Mouse (Mus musculus) testis, adult 2 months (tissue): ENCODE results near the gene Fibp. TPM values are rescaled to one million over a fixed set of nuclear protein-coding genes. Genes with fewer than 3 reads are reported as not detected.
A peak's percentile ranks its signal among the peaks of the same experiment; 100 is the strongest.

Experiments used
- H3K27ac ChIP-seq: fragments of 200-500 bp; 2 replicates; pipeline ENCODE4 v1.5.1; 2012; ENCODE audit warnings: low read depth, low read length; ENCODE audit not compliant: control insufficient read depth, insufficient read depth
- H3K27me3 ChIP-seq: fragments of 200-500 bp; 2 replicates; pipeline ENCODE4 v1.6.1; 2012; ENCODE audit warnings: mild to moderate bottlenecking, low read length, moderate library complexity; ENCODE audit not compliant: control insufficient read depth, insufficient read depth
- H3K36me3 ChIP-seq: fragments of 200-500 bp; 2 replicates; pipeline ENCODE4 v1.6.1; 2012; ENCODE audit warnings: mild to moderate bottlenecking, low read length; ENCODE audit not compliant: control insufficient read depth, insufficient read depth
- H3K4me1 ChIP-seq: fragments of 200-500 bp; 2 replicates; pipeline ENCODE4 v1.6.1; 2012; ENCODE audit warnings: low read length; ENCODE audit not compliant: control insufficient read depth, insufficient read depth
- H3K4me3 ChIP-seq: fragments of 200-500 bp; 2 replicates; pipeline ENCODE4 v1.5.1; 2012; ENCODE audit warnings: low read depth, mild to moderate bottlenecking, low read length, moderate library complexity, mixed read lengths; ENCODE audit not compliant: control insufficient read depth
- CTCF ChIP-seq: fragments of 200-500 bp; IDR thresholded peaks from 2 replicates; pipeline ENCODE4 v1.5.1; 2012; ENCODE audit warnings: low read depth, mild to moderate bottlenecking, inconsistent platforms, low read length, moderate library complexity; ENCODE audit not compliant: control insufficient read depth, insufficient read depth, insufficient replicate concordance
- POLR2A ChIP-seq: fragments of 200-500 bp; IDR thresholded peaks from 2 replicates; pipeline ENCODE4 v1.6.1; 2012; ENCODE audit warnings: low read depth, mild to moderate bottlenecking, inconsistent platforms, low read length, moderate library complexity; ENCODE audit not compliant: control insufficient read depth
- polyA plus RNA-seq: library from polyadenylated mRNA; depleted of rRNA; stranded (reverse); fragments of >200 nt; gene quantifications from 2 replicates; pipeline ENCODE4 v1.2.3, GENCODE M21; 2012

The Fibp gene
- polyA plus RNA-seq, 1 experiment, result 71.3 TPM

DNA sequence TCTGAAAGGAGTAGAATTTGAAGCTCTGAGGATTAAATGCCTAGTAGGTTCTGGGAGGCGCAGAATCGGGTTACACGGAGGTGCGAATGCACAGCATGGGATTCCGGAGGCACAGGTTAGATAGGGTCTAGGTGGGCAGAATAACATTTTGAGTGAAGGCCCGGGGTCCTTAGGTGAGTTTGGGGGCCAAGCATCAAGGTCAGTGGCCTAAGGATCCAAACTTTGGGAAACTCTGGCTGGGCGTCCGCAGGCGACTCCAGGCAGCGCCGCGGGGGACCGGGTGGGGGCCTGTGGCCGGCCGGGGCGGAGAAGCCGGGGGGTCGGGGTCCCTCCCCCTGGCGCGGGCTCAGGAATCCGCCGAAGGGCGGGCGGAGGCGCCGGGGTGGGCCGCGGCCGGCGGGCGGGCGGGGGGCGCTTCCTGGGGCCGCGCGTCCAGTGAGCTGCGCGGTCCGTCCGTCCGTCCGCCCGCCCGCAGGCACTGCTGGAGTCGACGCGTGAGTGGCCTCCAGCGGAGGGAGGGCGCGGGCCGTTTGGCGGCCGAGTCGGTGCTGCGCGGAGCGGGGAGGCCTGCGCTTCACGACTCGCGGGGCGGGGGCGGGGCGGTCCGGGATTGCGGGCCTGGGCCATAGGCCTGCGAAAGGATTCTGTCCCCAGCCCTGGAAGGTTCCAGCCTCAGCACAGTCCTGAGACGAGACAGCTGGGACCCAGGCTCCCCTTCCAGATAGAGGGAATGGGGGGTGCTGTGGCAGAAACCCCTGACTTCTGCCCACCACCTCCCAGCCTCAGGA lies 14.1 kb downstream of the Fibp start:
- Histone ChIP-seq H3K36me3 (no peaks in the 10 kb centered on the region), H3K27me3 (no peaks in the 10 kb centered on the region), H3K4me1 (peaks cover 23% of the 10 kb centered on the region), H3K4me3 (peak overlapping the region; percentile 75), H3K27ac (peak overlapping the region; percentile 72)
- TF ChIP-seq CTCF (no peak), POLR2A (no peak)

- TF ChIP-seq POLR2A, result no peak
- TF ChIP-seq CTCF, result no peak
- Histone ChIP-seq H3K36me3 (no peaks in the 10 kb centered on the region), H3K27ac (peak overlapping the region; percentile 72)
These were observed 14.8 kb downstream of the Fibp start for GRCm38 (mm10) chr19:5475069-5475714.

GRCm38 (mm10) chr19:5477004-5477667 lies 16.7 kb downstream of the Fibp start:
- TF ChIP-seq POLR2A (no peak), CTCF (no peak)
- Histone ChIP-seq H3K27ac (no peak overlapping the region), H3K27me3 (no peaks in the 10 kb centered on the region), H3K4me3 (no peak overlapping the region), H3K4me1 (peaks cover 23% of the 10 kb centered on the region), H3K36me3 (no peaks in the 10 kb centered on the region)

More at GRCm38 (mm10) chr19:5475069-5475714, 14.8 kb downstream of the Fibp start:
- Histone ChIP-seq H3K4me1 (peaks cover 23% of the 10 kb centered on the region), H3K27me3 (no peaks in the 10 kb centered on the region), H3K4me3 (peak overlapping the region; percentile 73)

- no peak overlapping the region for H3K4me3 ChIP-seq
- no peak for TF ChIP-seq CTCF
- TF ChIP-seq POLR2A, result no peak
- peaks cover 23% of the 10 kb centered on the region for H3K4me1 ChIP-seq
- H3K27me3 ChIP-seq, result no peaks in the 10 kb centered on the region
- no peaks in the 10 kb centered on the region for H3K36me3 ChIP-seq
- no peak overlapping the region for H3K27ac ChIP-seq
These were observed 17.4 kb downstream of the Fibp start for GRCm38 (mm10) chr19:5477668-5478300.

DNA sequence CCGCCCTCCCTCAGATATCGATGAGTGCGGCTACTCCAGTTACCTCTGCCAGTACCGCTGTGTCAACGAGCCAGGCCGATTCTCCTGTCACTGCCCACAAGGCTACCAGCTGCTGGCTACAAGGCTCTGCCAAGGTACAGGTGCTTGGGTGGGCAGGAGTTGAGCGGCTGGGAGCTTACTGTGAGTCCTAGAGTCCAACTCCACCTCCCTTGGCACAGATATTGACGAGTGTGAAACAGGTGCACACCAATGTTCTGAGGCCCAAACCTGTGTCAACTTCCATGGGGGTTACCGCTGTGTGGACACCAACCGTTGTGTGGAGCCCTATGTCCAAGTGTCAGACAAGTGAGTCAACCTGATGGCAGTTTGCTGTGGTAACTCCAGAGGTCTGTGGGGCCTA lies 19.6 kb downstream of the Fibp start:
- Histone ChIP-seq H3K27ac (no peak overlapping the region), H3K36me3 (no peaks in the 10 kb centered on the region), H3K4me1 (peaks cover 10% of the 10 kb centered on the region), H3K27me3 (no peaks in the 10 kb centered on the region), H3K4me3 (no peak overlapping the region)
- no peak for TF ChIP-seq CTCF
- TF ChIP-seq POLR2A, result 0 out of 2 replicates have a peak, but pooled peaks have one; percentile 15

GRCm38 (mm10) chr19:5481398-5481797 lies 21.0 kb downstream of the Fibp start:
- H3K4me3 ChIP-seq, result no peak overlapping the region
- no peaks in the 10 kb centered on the region for H3K4me1 ChIP-seq
- H3K27ac ChIP-seq, result no peak overlapping the region
- no peaks in the 10 kb centered on the region; the same call in 1 of the 2 replicates for H3K36me3 ChIP-seq
- TF ChIP-seq POLR2A, result no peak
- no peak for TF ChIP-seq CTCF
- H3K27me3 ChIP-seq, result no peaks in the 10 kb centered on the region
